Mouse (Mus musculus) MEL (cell line): ENCODE measurements around the gene B4galnt3. TPM values are rescaled to one million over a fixed set of nuclear protein-coding genes. Genes with fewer than 3 reads are reported as not detected.

Experiments
- DNase-seq: peaks from one replicate; pipeline ENCODE4 v3.0.0; 2011; ENCODE audit warnings: low read depth, low spot score
- H3K27ac ChIP-seq: 2 replicates; pipeline ENCODE4 v1.5.1; 2012; ENCODE audit warnings: low read depth, mild to moderate bottlenecking, control low read depth, low read length, moderate library complexity; ENCODE audit not compliant: control insufficient read depth
- H3K27me3 ChIP-seq, 2 experiments: fragments of 150-350 bp in 1 of 2; sonication (generic) in 1 of 2; 2 replicates each; pipeline ENCODE4 v1.6.1; 2012; ENCODE audit warnings: low read length in 2 of 2, mild to moderate bottlenecking in 2 of 2, improper control_type of control experiment in 1 of 2, moderate library complexity in 1 of 2; ENCODE audit not compliant: insufficient read depth in 2 of 2, control insufficient read depth in 1 of 2
- H3K36me3 ChIP-seq, 2 experiments: 2 replicates each; pipeline ENCODE4 v1.6.1; 2012 to 2014; ENCODE audit warnings: low read length in 2 of 2, improper control_type of control experiment in 1 of 2, inconsistent platforms in 1 of 2, mild to moderate bottlenecking in 1 of 2; ENCODE audit not compliant: insufficient read depth in 2 of 2, control insufficient read depth in 1 of 2
- H3K4me1 ChIP-seq, 2 experiments: fragments of 150-350 bp in 1 of 2; sonication (generic) in 1 of 2; 2 replicates each; pipeline ENCODE4 v1.6.1; 2012; ENCODE audit warnings: low read length in 2 of 2, improper control_type of control experiment in 1 of 2, mild to moderate bottlenecking in 1 of 2; ENCODE audit not compliant: insufficient read depth in 2 of 2, control insufficient read depth in 1 of 2
- H3K4me3 ChIP-seq, 2 experiments: fragments of 150-350 bp in 1 of 2; sonication (generic) in 1 of 2; 2 replicates each; pipeline ENCODE4 v1.5.1; 2012; ENCODE audit warnings: low read depth in 2 of 2, low read length in 2 of 2, mild to moderate bottlenecking in 2 of 2, moderate library complexity in 2 of 2, control low read depth in 1 of 2, improper control_type of control experiment in 1 of 2; ENCODE audit not compliant: control insufficient read depth in 1 of 2, insufficient read depth in 1 of 2
- H3K79me2 ChIP-seq: 2 replicates; pipeline ENCODE4 v1.6.1; 2012; ENCODE audit warnings: mild to moderate bottlenecking, low read length, moderate library complexity; ENCODE audit not compliant: control insufficient read depth, poor library complexity, insufficient read depth
- H3K9ac ChIP-seq: 2 replicates; pipeline ENCODE4 v1.6.1; 2012; ENCODE audit warnings: low read depth, mild to moderate bottlenecking, control low read depth, low read length, moderate library complexity; ENCODE audit not compliant: control insufficient read depth, poor library complexity, severe bottlenecking
- H3K9me3 ChIP-seq: fragments of 150-350 bp; sonication (generic); replicated peaks from 2 replicates; pipeline ENCODE4 v1.6.1; 2012; ENCODE audit warnings: mild to moderate bottlenecking, low read length, improper control_type of control experiment, moderate library complexity; ENCODE audit not compliant: insufficient read depth
- BHLHE40 ChIP-seq: IDR thresholded peaks from 2 replicates; pipeline ENCODE4 v1.6.1; 2012; ENCODE audit warnings: low read depth, mild to moderate bottlenecking, inconsistent platforms, low read length, improper control_type of control experiment, borderline replicate concordance
- CHD2 ChIP-seq: IDR thresholded peaks from 2 replicates; pipeline ENCODE4 v1.6.1; 2011; ENCODE audit warnings: low read length, improper control_type of control experiment
- E2F4 ChIP-seq: IDR thresholded peaks from 2 replicates; pipeline ENCODE4 v1.6.1; 2011; ENCODE audit warnings: low read depth, low read length, improper control_type of control experiment, borderline replicate concordance
- ETS1 ChIP-seq: IDR thresholded peaks from 2 replicates; pipeline ENCODE4 v1.6.1; 2012; ENCODE audit warnings: low read depth, mild to moderate bottlenecking, inconsistent platforms, low read length, improper control_type of control experiment, moderate library complexity
- GABPA ChIP-seq: IDR thresholded peaks from 2 replicates; pipeline ENCODE4 v1.6.1; 2012; ENCODE audit warnings: low read depth, mild to moderate bottlenecking, inconsistent platforms, low read length, improper control_type of control experiment, moderate library complexity
- GATA1 ChIP-seq: IDR thresholded peaks from 2 replicates; pipeline ENCODE4 v1.6.1; 2011; ENCODE audit warnings: low read depth, low read length, improper control_type of control experiment
- KAT2A ChIP-seq: conservative IDR thresholded peaks from 2 replicates; pipeline ENCODE4 v1.6.1; 2012; ENCODE audit warnings: low read depth, low read length, improper control_type of control experiment, inconsistent platforms
- MAX ChIP-seq: IDR thresholded peaks from 2 replicates; pipeline ENCODE4 v1.6.1; 2011; ENCODE audit warnings: low read length, improper control_type of control experiment
- MEF2A ChIP-seq: IDR thresholded peaks from 2 replicates; pipeline ENCODE4 v1.6.1; 2014; ENCODE audit warnings: low read depth, mild to moderate bottlenecking, inconsistent platforms, low read length, improper control_type of control experiment; ENCODE audit not compliant: poor library complexity, insufficient replicate concordance, severe bottlenecking; ENCODE audit errors: extremely low read depth
- MYC ChIP-seq: IDR thresholded peaks from 2 replicates; pipeline ENCODE4 v1.6.1; 2011; ENCODE audit warnings: low read depth, mild to moderate bottlenecking, low read length, improper control_type of control experiment, moderate library complexity
- NELFE ChIP-seq: IDR thresholded peaks from 2 replicates; pipeline ENCODE4 v1.6.1; 2011; ENCODE audit warnings: low read depth, low read length, improper control_type of control experiment
- NRF1 ChIP-seq: IDR thresholded peaks from 2 replicates; pipeline ENCODE4 v1.6.1; 2014; ENCODE audit warnings: low read depth, mild to moderate bottlenecking, inconsistent platforms, low read length, improper control_type of control experiment, moderate library complexity; ENCODE audit not compliant: poor library complexity, insufficient read depth, severe bottlenecking
- POLR2A ChIP-seq, 2 experiments: IDR thresholded peaks; 2 replicates each; pipeline ENCODE4 v1.6.1; 2011 to 2012; ENCODE audit warnings: low read length in 2 of 2, mild to moderate bottlenecking in 2 of 2, control low read depth in 1 of 2, improper control_type of control experiment in 1 of 2, low read depth in 1 of 2, moderate library complexity in 1 of 2; ENCODE audit not compliant: control insufficient read depth in 1 of 2, insufficient read depth in 1 of 2, poor library complexity in 1 of 2
- RAD21 ChIP-seq: IDR thresholded peaks from 2 replicates; pipeline ENCODE4 v1.6.1; 2011; ENCODE audit warnings: mild to moderate bottlenecking, low read depth, low read length, improper control_type of control experiment
- RCOR1 ChIP-seq: IDR thresholded peaks from 2 replicates; pipeline ENCODE4 v1.6.1; 2012; ENCODE audit warnings: low read depth, mild to moderate bottlenecking, inconsistent platforms, low read length, improper control_type of control experiment
- SIN3A ChIP-seq: IDR thresholded peaks from 2 replicates; pipeline ENCODE4 v1.6.1; 2012; ENCODE audit warnings: low read length, improper control_type of control experiment, inconsistent platforms
- TAL1 ChIP-seq: IDR thresholded peaks from 2 replicates; pipeline ENCODE4 v1.6.1; 2012; ENCODE audit warnings: mild to moderate bottlenecking, inconsistent platforms, low read length, moderate library complexity, mixed read lengths
- TCF12 ChIP-seq: IDR thresholded peaks from 2 replicates; pipeline ENCODE4 v1.6.1; 2014; ENCODE audit warnings: low read depth, mild to moderate bottlenecking, inconsistent platforms, low read length, improper control_type of control experiment, moderate library complexity
- USF1 ChIP-seq: IDR thresholded peaks from 2 replicates; pipeline ENCODE4 v1.6.1; 2014; ENCODE audit warnings: low read depth, mild to moderate bottlenecking, inconsistent platforms, low read length, improper control_type of control experiment, moderate library complexity
- USF2 ChIP-seq, 2 experiments: IDR thresholded peaks; 2 replicates each; pipeline ENCODE4 v1.6.1; 2011 to 2012; ENCODE audit warnings: improper control_type of control experiment in 2 of 2, low read length in 2 of 2, borderline replicate concordance in 1 of 2, inconsistent platforms in 1 of 2, low read depth in 1 of 2, mild to moderate bottlenecking in 1 of 2; ENCODE audit not compliant: insufficient read depth in 1 of 2
- polyA plus RNA-seq, 2 experiments: library from polyadenylated mRNA; stranded (reverse) in 1 of 2; unstranded in 1 of 2; fragments of >175 nt in 1 of 2; fragments of >200 nt in 1 of 2; gene quantifications; 2 replicates each; pipeline versions ENCODE4 v1.2.1 to v1.2.4; 2012; ENCODE audit warnings: low replicate concordance in 2 of 2, low read depth in 1 of 2; ENCODE audit not compliant: insufficient read length in 2 of 2, insufficient read depth in 1 of 2, missing spikeins in 1 of 2
- total RNA-seq: library from RNA; depleted of rRNA; stranded (reverse); fragments of 300-350 nt; gene quantifications from 2 replicates; pipeline ENCODE4 v1.2.3, GENCODE M21; 2012

The B4galnt3 gene
- total and polyA plus RNA-seq, 3 experiments: 1.3 to 1.5 TPM; not detected in 1

- Histone ChIP-seq H3K79me2 (no peaks in the 10 kb centered on the region), H3K9me3 (no peaks in the 10 kb centered on the region), H3K27me3 (peaks cover 4 to 5% of the 10 kb centered on the region in 2 experiments), H3K36me3 (peaks cover 0 to 5% of the 10 kb centered on the region in 2 experiments; a peak in 1 of 4 replicates), H3K27ac (no peak overlapping the region), H3K9ac (no peak overlapping the region), H3K4me3 (no peak overlapping the region), H3K4me1 (peaks cover 0 to 8% of the 10 kb centered on the region in 2 experiments; a peak in 2 of 4 replicates)
- TF ChIP-seq GABPA (no peak), NELFE (no peak), KAT2A (no peak)
- no peak for DNase-seq
These were observed 51.8 kb downstream of the B4galnt3 start for GRCm38 (mm10) chr6:120242530-120242929.

- no peaks in the 10 kb centered on the region for H3K79me2 ChIP-seq
These were observed 52.9 kb downstream of the B4galnt3 start for GRCm38 (mm10) chr6:120241453-120241852.

GRCm38 (mm10) chr6:120240461-120240860 is 53.9 kb downstream of the B4galnt3 start:
- Histone ChIP-seq H3K36me3 (peaks cover 0 to 5% of the 10 kb centered on the region in 2 experiments; a peak in 1 of 4 replicates), H3K9ac (no peak overlapping the region), H3K27me3 (peaks cover 0 to 2% of the 10 kb centered on the region in 2 experiments; a peak in 3 of 4 replicates), H3K9me3 (no peaks in the 10 kb centered on the region), H3K4me1 (peaks cover 0 to 8% of the 10 kb centered on the region in 2 experiments; a peak in 2 of 4 replicates), H3K4me3 (no peak overlapping the region), H3K27ac (no peak overlapping the region), H3K79me2 (no peaks in the 10 kb centered on the region)
- no peak for TF ChIP-seq SIN3A
- no peak for TF ChIP-seq KAT2A
- no peak for TF ChIP-seq MAX
- TF ChIP-seq TCF12: no peak
- TF ChIP-seq MYC: no peak
- TF ChIP-seq GABPA: no peak
- no peak for TF ChIP-seq GATA1
- TF ChIP-seq USF1: no peak
- TF ChIP-seq BHLHE40: no peak
- TF ChIP-seq NRF1: no peak
- no peak for TF ChIP-seq E2F4
- TF ChIP-seq CHD2: no peak
- no peak for DNase-seq

More at GRCm38 (mm10) chr6:120241453-120241852, 52.9 kb downstream of the B4galnt3 start:
- peaks cover 0 to 8% of the 10 kb centered on the region in 2 experiments; a peak in 2 of 4 replicates for H3K4me1 ChIP-seq
- no peak for TF ChIP-seq RCOR1
- TF ChIP-seq CHD2: no peak
- TF ChIP-seq NELFE: no peak
- no peak for TF ChIP-seq MEF2A
- no peak for TF ChIP-seq TAL1
- no peak for TF ChIP-seq RAD21
- no peak for TF ChIP-seq POLR2A (IDR thresholded peaks at IDR 0.05; ENCODE audit: control insufficient read depth in 1 of 2, insufficient read depth in 1 of 2, low read depth in 1 of 2, low read length in 2 of 2, poor library complexity in 1 of 2)
- no peak for TF ChIP-seq MYC
- no peak for TF ChIP-seq GABPA
- no peak for TF ChIP-seq NRF1
- TF ChIP-seq USF2 (IDR thresholded peaks at IDR 0.05; ENCODE audit: borderline replicate concordance in 1 of 2, insufficient read depth in 1 of 2, low read depth in 1 of 2, low read length in 2 of 2): no peak
- TF ChIP-seq ETS1: no peak
- H3K27ac ChIP-seq: no peak overlapping the region
- no peak overlapping the region for H3K4me3 ChIP-seq
- no peaks in the 10 kb centered on the region for H3K9me3 ChIP-seq
- no peak for DNase-seq
- H3K36me3 ChIP-seq: peaks cover 0 to 5% of the 10 kb centered on the region in 2 experiments; a peak in 1 of 4 replicates
- peaks cover 0 to 2% of the 10 kb centered on the region in 2 experiments; a peak in 3 of 4 replicates for H3K27me3 ChIP-seq
- H3K9ac ChIP-seq: no peak overlapping the region
